Mouse (Mus musculus): ENCODE results near the gene Adam22.

- TF ChIP-seq CTCF (IDR thresholded peaks at IDR 0.05; ENCODE audit: low read depth, low read length) (no peak), TAL1 (conservative IDR thresholded peaks at IDR 0.05; ENCODE audit: low read depth, low read length) (no peak), GATA2 (IDR thresholded peaks at IDR 0.05; ENCODE audit: borderline replicate concordance, low read depth, low read length) (no peak), GATA1 (IDR thresholded peaks at IDR 0.05; ENCODE audit: borderline replicate concordance, low read length) (no peak)
Measured at GRCm38 (mm10) chr5:8346329-8346728, 21.6 kb downstream of the Adam22 start.

Measured in G1E (cell line).